Mouse (Mus musculus): ENCODE results near the gene Rpl28. TPM values are rescaled to one million over a fixed set of nuclear protein-coding genes. Genes with fewer than 3 reads are reported as not detected.

Gene Rpl28
- 279 and 284 TPM in 2 replicates for polyA plus RNA-seq (2016; fragmentation: Nextera tagmentation; extraction: Ambion mirVana)

DNA sequence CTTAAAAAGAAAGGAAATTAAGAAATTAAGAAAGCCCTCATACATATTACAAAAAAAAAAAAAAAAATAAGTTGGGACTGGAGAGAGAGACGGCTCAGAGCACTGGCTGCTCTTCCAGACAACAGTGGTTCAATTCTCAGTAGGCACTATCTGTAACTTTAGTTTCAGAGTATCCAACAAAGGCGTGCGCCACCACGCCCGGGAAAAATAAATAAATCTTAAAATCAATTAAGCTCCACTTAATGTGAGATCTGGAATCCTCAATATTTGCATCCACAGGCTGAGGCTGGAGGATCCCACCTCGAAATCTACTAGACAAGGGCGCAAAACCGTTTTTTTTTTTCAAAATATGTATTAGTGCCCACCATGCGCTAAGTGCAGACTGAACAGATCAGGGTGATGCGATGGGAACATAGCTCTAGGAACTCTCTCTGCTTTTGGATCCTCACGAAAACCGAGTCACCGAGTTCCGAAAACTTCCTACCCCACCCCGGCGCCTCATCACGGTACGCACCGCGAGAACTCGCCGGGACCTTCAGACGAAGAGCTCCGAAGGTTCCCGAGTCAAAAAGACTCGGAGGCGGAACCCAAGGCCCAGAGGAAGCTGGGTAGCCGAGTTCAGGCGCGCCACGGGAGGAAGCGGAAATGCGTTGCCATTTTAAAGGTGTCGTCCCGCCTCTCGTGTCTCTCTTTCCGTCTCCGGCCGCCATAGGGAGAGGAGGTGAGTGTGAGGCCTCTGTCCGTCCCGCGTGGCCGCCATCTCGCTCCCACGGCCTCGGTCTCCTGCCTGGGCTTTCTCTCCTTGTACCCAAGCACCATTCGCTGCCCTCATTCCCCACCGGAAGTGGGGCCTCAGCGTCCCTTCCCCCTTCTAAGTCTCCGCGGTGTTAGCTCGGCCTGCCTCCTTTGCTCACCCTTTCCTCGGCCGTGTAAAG is at the start of gene Rpl28:
Rpl28 (plus strand) TSS at position 597 of the 935 bp plus-strand sequence.
- Histone ChIP-seq H3K4me1 (replicated peaks) (peaks cover 17% of the 10 kb centered on the region), H3K27me3 (replicated peaks) (peaks cover 4% of the 10 kb centered on the region; the same call in 1 of the 2 replicates), H3K36me3 (peaks cover 38% of the 10 kb centered on the region), H3K9ac (peak within 1 kb of the TSS; percentile 98), H3K9me3 (replicated peaks) (no peaks in the 10 kb centered on the region), H3K4me3 (peak within 1 kb of the TSS; percentile 79), H3K4me2 (peak within 1 kb of the TSS; percentile 95), H3K27ac (ENCODE audit: poor library complexity, severe bottlenecking) (peak within 1 kb of the TSS; percentile 94)
- WGBS: 2% methylated on average over 54 of the region's 54 CpGs
- peak; percentile 89 for ATAC-seq (ENCODE audit: insufficient number of reproducible peaks, low FRiP score)

GRCm38 (mm10) chr7:4743354-4743753 is 49.3 kb upstream of the Rpl28 start:
- Histone ChIP-seq H3K4me2 (no peak overlapping the region), H3K9me3 (replicated peaks) (no peaks in the 10 kb centered on the region), H3K4me1 (replicated peaks) (peaks cover 35% of the 10 kb centered on the region), H3K27me3 (replicated peaks) (no peaks in the 10 kb centered on the region), H3K36me3 (peaks cover 49% of the 10 kb centered on the region), H3K27ac (ENCODE audit: poor library complexity, severe bottlenecking) (no peak overlapping the region), H3K4me3 (no peak overlapping the region), H3K9ac (no peak overlapping the region)
- 42% methylated on average over 2 of the region's 2 CpGs for WGBS
- ATAC-seq (ENCODE audit: insufficient number of reproducible peaks, low FRiP score): no peak

DNA sequence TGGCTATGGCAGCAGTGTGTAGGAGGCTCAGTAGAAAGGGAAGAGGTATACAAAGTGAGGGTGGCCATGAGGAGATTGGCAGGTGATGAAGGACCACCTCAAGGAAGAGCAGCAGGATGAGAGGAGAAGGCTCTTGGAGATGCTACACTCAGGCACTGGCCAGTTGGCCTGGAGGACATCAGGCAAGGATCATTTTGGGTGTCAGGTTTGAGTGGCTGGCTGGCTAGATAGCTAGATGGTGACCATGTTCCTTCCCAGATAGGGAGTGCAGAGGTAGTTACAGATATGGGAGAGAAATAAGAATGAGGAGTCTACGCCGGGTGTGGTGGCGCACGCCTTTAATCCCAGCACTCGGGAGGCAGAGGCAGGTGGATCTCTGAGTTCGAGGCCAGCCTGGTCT is 47.8 kb upstream of the Rpl28 start:
- no peak overlapping the region for H3K4me2 ChIP-seq
- peaks cover 49% of the 10 kb centered on the region for H3K36me3 ChIP-seq
- no peak overlapping the region for H3K27ac ChIP-seq (ENCODE audit: poor library complexity, severe bottlenecking)
- no peak for ATAC-seq (ENCODE audit: insufficient number of reproducible peaks, low FRiP score)
- H3K9ac ChIP-seq: no peak overlapping the region
- H3K4me1 ChIP-seq (replicated peaks): peaks cover 30% of the 10 kb centered on the region
- no peaks in the 10 kb centered on the region for H3K9me3 ChIP-seq (replicated peaks)
- WGBS: 93% methylated on average over 6 of the region's 6 CpGs
- H3K4me3 ChIP-seq: no peak overlapping the region
- no peaks in the 10 kb centered on the region for H3K27me3 ChIP-seq (replicated peaks)

DNA sequence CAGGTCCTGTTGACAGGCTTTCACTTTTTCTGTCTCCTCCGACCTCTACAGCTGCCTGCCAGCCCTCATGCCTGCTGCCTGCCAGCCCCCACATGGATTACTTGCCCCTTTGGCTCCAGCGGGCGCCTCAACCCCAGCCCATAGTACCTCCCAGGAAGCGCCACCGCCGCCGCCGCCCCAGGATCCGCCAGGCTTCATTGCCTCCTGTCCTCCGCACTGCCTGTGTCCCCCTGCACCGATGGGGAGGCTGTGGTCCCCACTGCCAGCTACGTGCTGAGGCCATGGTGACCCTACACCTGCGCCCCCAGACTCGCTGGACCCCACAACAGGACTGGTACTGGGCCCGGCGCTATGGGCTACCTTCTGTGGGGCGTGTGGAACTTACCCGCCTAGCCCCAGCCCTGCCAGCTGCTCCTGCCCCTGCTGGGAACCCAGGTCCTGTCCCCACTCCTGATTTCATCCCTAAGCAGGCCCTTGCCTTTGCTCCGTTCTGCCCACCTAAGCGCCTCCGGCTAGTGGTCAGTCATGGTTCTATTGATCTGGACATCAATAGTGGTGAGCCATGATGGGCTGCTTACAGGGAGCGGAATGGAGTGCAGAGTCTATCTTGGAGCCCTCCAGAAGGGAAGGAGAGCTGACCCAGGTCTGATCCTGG is 46.2 kb upstream of the Rpl28 start:
- Histone ChIP-seq H3K4me3 (no peak overlapping the region), H3K36me3 (peaks cover 49% of the 10 kb centered on the region), H3K4me2 (no peak overlapping the region), H3K9ac (0 out of 2 replicates have a peak overlapping the region, but pooled peaks have one; percentile 23), H3K27me3 (replicated peaks) (no peaks in the 10 kb centered on the region), H3K9me3 (replicated peaks) (no peaks in the 10 kb centered on the region), H3K27ac (ENCODE audit: poor library complexity, severe bottlenecking) (no peak overlapping the region), H3K4me1 (replicated peaks) (peaks cover 27% of the 10 kb centered on the region)
- 86% methylated on average over 22 of the region's 22 CpGs for WGBS
- no peak for ATAC-seq (ENCODE audit: insufficient number of reproducible peaks, low FRiP score)

GRCm38 (mm10) chr7:4747156-4747899 is 45.3 kb upstream of the Rpl28 start:
- H3K27me3 ChIP-seq (replicated peaks): no peaks in the 10 kb centered on the region
- peak; percentile 9; the same call in 1 of the 2 replicates for ATAC-seq (ENCODE audit: insufficient number of reproducible peaks, low FRiP score)
- no peak overlapping the region for H3K4me3 ChIP-seq
- H3K9me3 ChIP-seq (replicated peaks): no peaks in the 10 kb centered on the region
- no peak overlapping the region for H3K9ac ChIP-seq
- H3K27ac ChIP-seq (ENCODE audit: poor library complexity, severe bottlenecking): no peak overlapping the region
- H3K4me2 ChIP-seq: no peak overlapping the region
- peaks cover 27% of the 10 kb centered on the region for H3K4me1 ChIP-seq (replicated peaks)
- WGBS: 54% methylated on average over 9 of the region's 9 CpGs
- peaks cover 45% of the 10 kb centered on the region for H3K36me3 ChIP-seq

- Histone ChIP-seq H3K4me3 (no peak overlapping the region), H3K27ac (ENCODE audit: poor library complexity, severe bottlenecking) (no peak overlapping the region), H3K4me2 (no peak overlapping the region), H3K4me1 (replicated peaks) (peaks cover 21% of the 10 kb centered on the region), H3K9ac (no peak overlapping the region), H3K9me3 (replicated peaks) (no peaks in the 10 kb centered on the region), H3K27me3 (replicated peaks) (no peaks in the 10 kb centered on the region), H3K36me3 (peaks cover 35% of the 10 kb centered on the region)
- WGBS: 66% methylated on average over 4 of the region's 4 CpGs
- ATAC-seq (ENCODE audit: insufficient number of reproducible peaks, low FRiP score): no peak
Observed at GRCm38 (mm10) chr7:4748321-4748720, 44.4 kb upstream of the Rpl28 start.

DNA sequence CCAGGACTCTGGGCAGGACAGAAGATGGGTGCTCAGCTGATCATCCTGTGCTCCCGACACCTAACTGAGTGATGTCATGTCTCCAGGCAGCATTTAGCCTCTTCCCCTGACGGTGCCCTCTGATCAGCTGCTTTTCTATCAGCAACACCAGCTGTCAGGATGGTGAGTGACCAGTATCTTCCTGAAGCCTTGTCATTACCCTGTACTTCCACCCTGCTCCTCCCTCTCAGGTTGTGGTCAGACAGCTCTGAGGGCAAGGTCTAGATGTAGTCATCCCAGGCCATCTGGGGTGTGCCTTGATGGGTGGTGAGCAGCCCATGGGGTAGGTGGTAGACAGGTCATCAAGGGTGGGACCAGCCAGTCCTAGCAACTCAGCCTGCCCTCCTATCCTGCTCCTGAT is 43.5 kb upstream of the Rpl28 start:
- WGBS: 51% methylated on average over 2 of the region's 2 CpGs

DNA sequence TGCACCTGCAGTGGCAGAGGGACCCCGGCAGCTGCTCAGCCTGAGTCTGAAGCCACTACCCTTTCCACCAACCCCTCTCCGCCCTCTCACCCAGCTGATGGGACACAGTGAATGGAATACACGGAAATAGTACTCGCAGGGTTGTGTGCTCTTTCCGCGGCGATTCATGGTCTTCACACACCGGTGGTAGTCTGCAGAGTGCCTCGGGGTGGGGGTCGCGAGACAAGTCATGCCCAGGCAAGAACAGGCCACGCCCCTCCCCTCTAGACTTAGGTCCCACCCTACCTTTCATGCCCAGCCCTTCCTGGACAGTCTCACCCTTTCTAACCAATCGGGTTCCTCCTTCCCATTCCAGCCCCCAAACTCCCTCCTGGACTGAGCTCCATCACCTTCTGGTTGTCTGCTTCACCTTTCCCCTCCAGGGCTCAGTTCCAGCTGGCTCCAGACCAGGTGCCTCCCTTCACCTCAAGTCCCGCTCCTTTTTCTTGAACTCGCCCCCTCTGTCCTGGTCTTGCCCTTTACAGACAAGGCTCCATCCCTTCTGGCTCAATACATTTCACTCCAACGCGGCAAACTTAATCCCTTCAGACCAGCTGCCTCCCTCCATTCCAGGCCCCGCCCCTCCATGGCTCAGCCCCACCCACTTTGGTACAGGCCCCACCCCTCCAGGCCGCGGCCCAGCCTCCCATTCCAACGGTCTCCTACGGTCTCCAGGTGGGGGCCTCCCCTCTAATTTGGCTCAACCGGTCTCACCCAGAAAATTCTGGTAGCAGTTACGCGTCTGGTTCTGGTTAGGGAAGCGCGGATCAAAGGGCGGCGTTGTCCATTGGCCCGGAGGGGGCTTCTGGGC is 40.5 kb upstream of the Rpl28 start:
- Histone ChIP-seq H3K9me3 (replicated peaks) (peaks cover 3% of the 10 kb centered on the region; the same call in 1 of the 2 replicates), H3K9ac (peak overlapping the region; percentile 59; the same call in 1 of the 2 replicates), H3K36me3 (no peaks in the 10 kb centered on the region; the same call in 1 of the 2 replicates), H3K27ac (ENCODE audit: poor library complexity, severe bottlenecking) (no peak overlapping the region), H3K4me2 (peak overlapping the region; percentile 71), H3K4me3 (peak overlapping the region; percentile 50), H3K27me3 (replicated peaks) (no peaks in the 10 kb centered on the region), H3K4me1 (replicated peaks) (peaks cover 15% of the 10 kb centered on the region)
- whole genome bisulfite sequencing: 2% methylated on average over 30 of the region's 30 CpGs
- peak; percentile 88 for ATAC-seq (ENCODE audit: insufficient number of reproducible peaks, low FRiP score)

More for the DNA sequence above, 43.5 kb upstream of the Rpl28 start:
- Histone ChIP-seq H3K36me3 (peaks cover 29% of the 10 kb centered on the region), H3K4me2 (no peak overlapping the region), H3K4me1 (replicated peaks) (peaks cover 22% of the 10 kb centered on the region), H3K9ac (no peak overlapping the region), H3K27me3 (replicated peaks) (no peaks in the 10 kb centered on the region), H3K9me3 (replicated peaks) (no peaks in the 10 kb centered on the region), H3K4me3 (no peak overlapping the region), H3K27ac (ENCODE audit: poor library complexity, severe bottlenecking) (no peak overlapping the region)
- ATAC-seq (ENCODE audit: insufficient number of reproducible peaks, low FRiP score): peak; percentile 17; the same call in 1 of the 2 replicates

DNA sequence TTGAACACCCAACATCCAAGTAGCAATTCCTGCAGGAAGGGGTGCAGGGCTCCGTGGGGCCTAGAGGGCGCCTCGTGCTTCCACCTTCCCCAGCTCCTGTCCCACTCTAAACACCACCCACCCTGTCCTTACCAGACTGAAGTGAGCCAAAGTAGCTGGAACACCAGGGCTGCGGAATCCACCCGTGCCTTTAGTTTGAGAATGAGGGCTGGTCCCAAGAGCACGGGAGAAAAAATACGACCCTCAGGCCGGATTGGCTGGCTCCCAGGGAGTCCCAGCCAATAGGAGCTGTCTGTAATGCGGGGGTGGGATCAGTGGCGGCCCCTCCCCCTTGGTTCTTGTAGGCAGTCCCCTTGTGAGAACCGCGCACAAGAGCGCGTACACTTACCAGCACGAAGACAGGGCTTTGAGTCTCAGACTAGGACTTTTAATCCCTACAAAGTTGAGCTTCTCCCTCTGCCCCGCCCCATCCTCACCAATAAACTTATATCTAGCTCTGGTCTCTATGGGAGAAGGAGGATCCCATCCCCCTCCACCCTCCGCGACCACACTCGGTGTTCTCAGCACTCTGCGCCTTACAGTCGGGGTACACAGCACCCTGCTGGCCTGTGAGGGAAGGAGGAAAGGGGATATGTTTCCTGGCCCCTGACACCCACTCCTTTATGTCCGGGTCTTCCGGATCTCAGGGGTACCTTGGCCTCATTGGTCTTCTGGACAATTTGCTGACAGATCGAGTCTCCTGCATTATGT is 39.7 kb upstream of the Rpl28 start, which contains the start of gene Cox6b2:
Cox6b2 (minus strand) TSS at position 274 of the 750 bp plus-strand sequence.
- Histone ChIP-seq H3K4me3 (peak within 1 kb of the TSS; percentile 50), H3K9me3 (replicated peaks) (peaks cover 3% of the 10 kb centered on the region; the same call in 1 of the 2 replicates), H3K9ac (peak within 1 kb of the TSS; percentile 59), H3K27me3 (replicated peaks) (no peaks in the 10 kb centered on the region), H3K27ac (ENCODE audit: poor library complexity, severe bottlenecking) (no peak within 1 kb of the TSS), H3K4me1 (replicated peaks) (peaks cover 15% of the 10 kb centered on the region), H3K4me2 (peak within 1 kb of the TSS; percentile 71), H3K36me3 (no peaks in the 10 kb centered on the region; the same call in 1 of the 2 replicates)
- peak; percentile 92 for ATAC-seq (ENCODE audit: insufficient number of reproducible peaks, low FRiP score)
- WGBS: 3% methylated on average over 24 of the region's 24 CpGs
